Mouse (Mus musculus) hindbrain, postnatal 0 days (tissue): ENCODE results near the gene Rfxank. TPM values are rescaled to one million over a fixed set of nuclear protein-coding genes. Genes with fewer than 3 reads are reported as not detected.

Source experiments
- ATAC-seq: fragments of 200-750 bp; cut with Nextera tagmentation; 2 replicates; pipeline ENCODE4 v1.8.0; 2017; ENCODE audit warnings: mild to moderate bottlenecking, moderate TSS enrichment, moderate library complexity
- DNase-seq: peaks from one replicate; pipeline ENCODE4 v3.0.0-alpha.2; 2015; ENCODE audit warnings: low spot score
- H3K27ac ChIP-seq: fragments of 300-500 bp; sonication (generic); 2 replicates; pipeline ENCODE4 v1.5.1; 2014; ENCODE audit warnings: mild to moderate bottlenecking
- H3K27me3 ChIP-seq: fragments of 300-500 bp; sonication (generic); 2 replicates; pipeline ENCODE4 v1.6.1; 2014; ENCODE audit warnings: low read length, mixed read lengths; ENCODE audit not compliant: insufficient read depth
- H3K36me3 ChIP-seq: fragments of 300-500 bp; sonication (generic); 2 replicates; pipeline ENCODE4 v1.6.1; 2014; ENCODE audit warnings: low read length, mixed read lengths; ENCODE audit not compliant: insufficient read depth
- H3K4me1 ChIP-seq: fragments of 300-500 bp; sonication (generic); 2 replicates; pipeline ENCODE4 v1.6.1; 2014; ENCODE audit warnings: antibody characterized with exemption, low read length, mixed read lengths; ENCODE audit not compliant: insufficient read depth
- H3K4me2 ChIP-seq: fragments of 300-500 bp; sonication (generic); 2 replicates; pipeline ENCODE4 v1.6.1; 2014; ENCODE audit warnings: low read depth, mild to moderate bottlenecking, low read length, moderate library complexity, mixed read lengths
- H3K4me3 ChIP-seq: fragments of 300-500 bp; sonication (generic); 2 replicates; pipeline ENCODE4 v1.5.1; 2014; ENCODE audit warnings: low read length
- H3K9ac ChIP-seq: fragments of 300-500 bp; sonication (generic); replicated peaks from 2 replicates; pipeline ENCODE4 v1.6.1; 2014; ENCODE audit warnings: mild to moderate bottlenecking, low read length, moderate library complexity, mixed read lengths
- H3K9me3 ChIP-seq: fragments of 300-500 bp; sonication (generic); 2 replicates; pipeline ENCODE4 v1.6.1; 2016; ENCODE audit warnings: low read length, mixed read lengths
- CTCF ChIP-seq: IDR thresholded peaks from 2 replicates; pipeline ENCODE4 v1.5.1; 2016; ENCODE audit warnings: antibody characterized with exemption, control low read depth, low read depth
- WGBS: fragments of 180-500 bp; shearing (Covaris S2); extraction: QIAGEN DNeasy Blood & Tissue Kit; methylation state at CpG from one replicate; pipeline ENCODE4 v1.1.7; 2014; 5-methylcytosine and 5-hydroxymethylcytosine counted together
- microRNA-seq, 2 experiments: library from miRNA; unstranded; fragments of <30 nt; microRNA quantifications; one replicate each; pipeline ENCODE4; 2016
- polyA plus RNA-seq: library from polyadenylated mRNA; unstranded; fragments of >200 nt; fragmentation: Nextera tagmentation; extraction: Ambion mirVana; gene quantifications from 2 replicates; pipeline ENCODE4 v1.2.1, GENCODE M21; 2015
- total RNA-seq: library from RNA; depleted of rRNA; stranded (reverse); fragments of >200 nt; gene quantifications from 2 replicates; pipeline ENCODE4 v1.2.3, GENCODE M21; 2014; rRNA removed

Rfxank gene
- total and polyA plus RNA-seq, 2 experiments from 2014 or later = 8.4 to 13.8 TPM

DNA sequence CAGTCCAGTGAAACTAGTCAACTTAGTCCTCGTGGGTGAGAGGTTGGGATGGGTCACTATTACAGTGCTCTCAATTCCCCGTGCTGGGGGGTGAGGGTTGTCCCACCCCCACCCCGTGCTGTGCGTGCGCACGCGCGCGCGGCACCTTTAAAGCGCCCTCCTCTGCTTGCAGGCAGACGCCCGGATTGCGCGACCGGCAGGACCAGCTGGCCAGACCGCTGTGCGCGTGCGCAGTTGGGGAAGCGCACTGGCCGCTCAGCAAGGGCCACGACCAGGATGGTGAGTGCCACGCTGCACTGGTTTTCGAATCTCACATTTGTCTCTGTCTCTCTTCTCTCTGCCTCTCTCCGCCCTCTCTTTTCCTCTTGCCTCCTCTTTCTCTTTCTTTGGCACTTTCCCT, 55.7 kb downstream of the Rfxank start, which contains the start of gene Hapln4:
Gene Hapln4 (plus strand): TSS at position 173 of the 400 bp plus-strand sequence.
- TF ChIP-seq CTCF = no peak
- H3K36me3 ChIP-seq = no peaks in the 10 kb centered on the region
- no peak within 1 kb of the TSS for H3K27ac ChIP-seq
- H3K4me1 ChIP-seq = peaks cover 13% of the 10 kb centered on the region
- peak within 1 kb of the TSS; percentile 47 for H3K4me3 ChIP-seq
- H3K9ac ChIP-seq = peak within 1 kb of the TSS; percentile 47
- peaks cover 29% of the 10 kb centered on the region for H3K27me3 ChIP-seq
- WGBS = 1% methylated on average over 25 of the region's 26 CpGs
- no peaks in the 10 kb centered on the region for H3K9me3 ChIP-seq
- peak within 1 kb of the TSS; percentile 93 for H3K4me2 ChIP-seq
- ATAC-seq = no peak
- peak; percentile 70 for DNase-seq

DNA sequence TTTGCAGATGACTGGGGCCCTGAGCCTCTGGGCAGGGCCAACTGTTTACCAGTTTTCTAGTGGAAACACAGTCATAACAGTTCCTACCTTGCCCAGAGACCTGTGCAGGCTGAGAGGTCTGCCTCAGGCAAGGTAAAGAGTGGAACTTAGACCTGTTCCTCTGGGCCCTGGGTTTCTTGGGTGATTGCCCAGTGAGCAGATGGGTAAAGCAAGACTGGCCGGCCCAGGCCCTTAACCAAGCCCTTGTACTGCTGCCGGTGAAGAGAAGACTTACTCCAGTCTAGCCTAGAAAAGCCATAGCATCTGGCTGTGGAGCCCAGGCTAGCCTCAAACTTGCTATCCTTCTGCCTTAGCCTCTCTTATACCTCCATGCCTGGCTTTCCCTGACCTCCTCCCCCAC, 57.0 kb downstream of the Rfxank start:
- WGBS = 81% methylated on average over 2 of the region's 2 CpGs
- H3K4me3 ChIP-seq = no peak overlapping the region
- no peak overlapping the region for H3K27ac ChIP-seq
- H3K27me3 ChIP-seq = peaks cover 24% of the 10 kb centered on the region; the same call in 1 of the 2 replicates
- DNase-seq = no peak
- H3K4me1 ChIP-seq = peaks cover 13% of the 10 kb centered on the region
- H3K9me3 ChIP-seq = no peaks in the 10 kb centered on the region
- no peak for TF ChIP-seq CTCF
- H3K4me2 ChIP-seq = no peak overlapping the region
- no peak for ATAC-seq
- H3K36me3 ChIP-seq = no peaks in the 10 kb centered on the region
- no peak overlapping the region for H3K9ac ChIP-seq

Small RNA genes lying within 50 kb of the gene (microRNA-seq; reads per million reads assigned to microRNA genes)
- 0.72 to 3.7 reads per million in 2 experiments for gene Mir7066

Other genes with a start within 250 kb of the Rfxank start
- 1.6 and 1.8 TPM in 2 replicates for gene Tssk6, start 237.0 kb downstream of the Rfxank start, total RNA-seq
- 3.7 and 4.3 TPM in 2 replicates for gene Tssk6, start 237.0 kb downstream of the Rfxank start, polyA plus RNA-seq
- 61.0 and 91.4 TPM in 2 replicates for gene Ndufa13, start 236.6 kb downstream of the Rfxank start, total RNA-seq
- gene Ndufa13, start 236.6 kb downstream of the Rfxank start, polyA plus RNA-seq = 269 and 275 TPM in 2 replicates
- gene Yjefn3, start 236.4 kb downstream of the Rfxank start, total RNA-seq = 8.4 and 10.7 TPM in 2 replicates
- 13.3 and 13.8 TPM in 2 replicates for gene Yjefn3, start 236.4 kb downstream of the Rfxank start, polyA plus RNA-seq
- 38.4 and 41.9 TPM in 2 replicates for gene Gatad2a, start 142.8 kb downstream of the Rfxank start, total RNA-seq
- 23.4 and 23.6 TPM in 2 replicates for gene Gatad2a, start 142.8 kb downstream of the Rfxank start, polyA plus RNA-seq
- 155 and 172 TPM in 2 replicates for gene Mau2, start 96.4 kb downstream of the Rfxank start, total RNA-seq
- gene Mau2, start 96.4 kb downstream of the Rfxank start, polyA plus RNA-seq = 50.1 and 50.3 TPM in 2 replicates
- gene Sugp1, start 96.3 kb downstream of the Rfxank start, total RNA-seq = 15.1 and 15.4 TPM in 2 replicates
- 42.9 and 47.1 TPM in 2 replicates for gene Sugp1, start 96.3 kb downstream of the Rfxank start, polyA plus RNA-seq
- gene Tm6sf2, start 66.2 kb downstream of the Rfxank start, total RNA-seq = 0.25 TPM in 1 of 2 replicates, not detected in the other
- 0.19 and 0.37 TPM in 2 replicates for gene Tm6sf2, start 66.2 kb downstream of the Rfxank start, polyA plus RNA-seq
- 2.0 and 4.5 TPM in 2 replicates for gene Hapln4, start 55.7 kb downstream of the Rfxank start, total RNA-seq
- gene Hapln4, start 55.7 kb downstream of the Rfxank start, polyA plus RNA-seq = 2.5 and 2.9 TPM in 2 replicates
- 429 and 473 TPM in 2 replicates for gene Ncan, start 18.3 kb downstream of the Rfxank start, total RNA-seq
- 155 and 183 TPM in 2 replicates for gene Ncan, start 18.3 kb downstream of the Rfxank start, polyA plus RNA-seq
- 6.1 and 9.4 TPM in 2 replicates for gene Nr2c2ap, start 7.8 kb downstream of the Rfxank start, total RNA-seq
- 48.5 and 50.2 TPM in 2 replicates for gene Nr2c2ap, start 7.8 kb downstream of the Rfxank start, polyA plus RNA-seq
- 71.4 and 74.0 TPM in 2 replicates for gene Borcs8, start 345 bp upstream of the Rfxank start, total RNA-seq
- gene Borcs8, start 345 bp upstream of the Rfxank start, polyA plus RNA-seq = 47.5 and 55.0 TPM in 2 replicates
- gene Mef2b, start 557 bp upstream of the Rfxank start, total RNA-seq = 0.40 and 0.52 TPM in 2 replicates
- 0.90 and 1.1 TPM in 2 replicates for gene Mef2b, start 557 bp upstream of the Rfxank start, polyA plus RNA-seq
- gene Tmem161a, start 33.2 kb upstream of the Rfxank start, total RNA-seq = 53.7 and 72.4 TPM in 2 replicates
- 45.2 and 46.4 TPM in 2 replicates for gene Tmem161a, start 33.2 kb upstream of the Rfxank start, polyA plus RNA-seq
- 12.0 and 17.1 TPM in 2 replicates for gene Slc25a42, start 73.2 kb upstream of the Rfxank start, total RNA-seq
- gene Slc25a42, start 73.2 kb upstream of the Rfxank start, polyA plus RNA-seq = 8.2 and 8.3 TPM in 2 replicates
- 123 and 128 TPM in 2 replicates for gene Sugp2, start 95.1 kb upstream of the Rfxank start, total RNA-seq
- gene Sugp2, start 95.1 kb upstream of the Rfxank start, polyA plus RNA-seq = 56.7 and 61.4 TPM in 2 replicates
- gene Armc6, start 95.3 kb upstream of the Rfxank start, total RNA-seq = 108 TPM in 2 replicates
- gene Armc6, start 95.3 kb upstream of the Rfxank start, polyA plus RNA-seq = 96.4 and 102 TPM in 2 replicates
- gene Homer3, start 143.7 kb upstream of the Rfxank start, total RNA-seq = 40.3 and 42.3 TPM in 2 replicates
- gene Homer3, start 143.7 kb upstream of the Rfxank start, polyA plus RNA-seq = 20.4 and 21.2 TPM in 2 replicates
- 36.4 and 53.8 TPM in 2 replicates for gene Ddx49, start 163.3 kb upstream of the Rfxank start, total RNA-seq
- gene Ddx49, start 163.3 kb upstream of the Rfxank start, polyA plus RNA-seq = 40.4 and 47.5 TPM in 2 replicates
- gene Cope, start 163.4 kb upstream of the Rfxank start, total RNA-seq = 126 and 159 TPM in 2 replicates
- gene Cope, start 163.4 kb upstream of the Rfxank start, polyA plus RNA-seq = 286 and 291 TPM in 2 replicates
- 92.5 and 101 TPM in 2 replicates for gene Cers1, start 176.6 kb upstream of the Rfxank start, total RNA-seq
- 43.4 and 45.5 TPM in 2 replicates for gene Cers1, start 176.6 kb upstream of the Rfxank start, polyA plus RNA-seq
- 5.3 and 8.4 TPM in 2 replicates for gene Gdf1, start 190.7 kb upstream of the Rfxank start, total RNA-seq
- 6.0 and 6.9 TPM in 2 replicates for gene Gdf1, start 190.7 kb upstream of the Rfxank start, polyA plus RNA-seq
- gene Upf1, start 214.1 kb upstream of the Rfxank start, total RNA-seq = 40.4 and 48.4 TPM in 2 replicates
- gene Upf1, start 214.1 kb upstream of the Rfxank start, polyA plus RNA-seq = 8.6 and 10.3 TPM in 2 replicates
- 0.21 and 0.29 TPM in 2 replicates for gene Comp, start 234.4 kb upstream of the Rfxank start, total RNA-seq
- 0.25 and 0.33 TPM in 2 replicates for gene Comp, start 234.4 kb upstream of the Rfxank start, polyA plus RNA-seq